Mouse (Mus musculus): ENCODE measurements around the gene Lefty2. TPM values are rescaled to one million over a fixed set of nuclear protein-coding genes. Genes with fewer than 3 reads are reported as not detected.
"Not testable (repeated sequence)": the region's sequence is repeated elsewhere in the genome, so short reads cannot be mapped to it uniquely, and the experiment has no call there.

Gene Lefty2
- polyA plus RNA-seq, 1 experiment from 2014 or later, result not detected

GRCm38 (mm10) chr1:180936610-180937398 is 43.9 kb downstream of the Lefty2 start:
- Histone ChIP-seq H3K27ac (replicated peaks) (peak overlapping the region; percentile 69), H3K4me3 (replicated peaks) (peak overlapping the region; percentile 58), H3K4me2 (peak overlapping the region; percentile 83), H3K4me1 (replicated peaks) (peaks cover 60% of the 10 kb centered on the region), H3K27me3 (peaks cover 37% of the 10 kb centered on the region), H3K9ac (peak overlapping the region; percentile 48)
- peak; percentile 96 for ATAC-seq (ENCODE audit: insufficient read depth)
- not testable (repeated sequence) for H3K36me3 ChIP-seq (replicated peaks); H3K9me3 ChIP-seq (replicated peaks)
- 3% methylated on average over 40 of the region's 41 CpGs for WGBS (ENCODE audit: insufficient replicate concordance)

DNA sequence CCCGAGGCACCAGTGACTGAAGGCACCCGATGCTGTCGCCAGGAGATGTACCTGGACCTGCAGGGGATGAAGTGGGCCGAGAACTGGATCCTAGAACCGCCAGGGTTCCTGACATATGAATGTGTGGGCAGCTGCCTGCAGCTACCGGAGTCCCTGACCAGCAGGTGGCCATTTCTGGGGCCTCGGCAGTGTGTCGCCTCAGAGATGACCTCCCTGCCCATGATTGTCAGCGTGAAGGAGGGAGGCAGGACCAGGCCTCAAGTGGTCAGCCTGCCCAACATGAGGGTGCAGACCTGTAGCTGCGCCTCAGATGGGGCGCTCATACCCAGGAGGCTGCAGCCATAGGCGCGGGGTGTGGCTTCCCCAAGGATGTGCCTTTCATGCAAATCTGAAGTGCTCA is 44.7 kb downstream of the Lefty2 start:
- not testable (repeated sequence) for H3K36me3 ChIP-seq (replicated peaks); ATAC-seq (ENCODE audit: insufficient read depth); H3K9me3 ChIP-seq (replicated peaks)
- H3K4me1 ChIP-seq (replicated peaks), result peaks cover 66% of the 10 kb centered on the region
- 0 out of 2 replicates have a peak overlapping the region, but pooled peaks have one; percentile 48 for H3K9ac ChIP-seq
- H3K4me2 ChIP-seq, result peak overlapping the region; percentile 83
- H3K4me3 ChIP-seq (replicated peaks), result peak overlapping the region; percentile 58
- H3K27me3 ChIP-seq, result peaks cover 37% of the 10 kb centered on the region
- WGBS (ENCODE audit: insufficient replicate concordance), result 64% methylated on average over 13 of the region's 13 CpGs
- peak overlapping the region; percentile 69; the same call in 1 of the 2 replicates for H3K27ac ChIP-seq (replicated peaks)

GRCm38 (mm10) chr1:180938781-180939180 is 45.9 kb downstream of the Lefty2 start:
- not testable (repeated sequence) for H3K9me3 ChIP-seq (replicated peaks); H3K9ac ChIP-seq; H3K4me3 ChIP-seq (replicated peaks); H3K36me3 ChIP-seq (replicated peaks); ATAC-seq (ENCODE audit: insufficient read depth); H3K27ac ChIP-seq (replicated peaks); H3K4me2 ChIP-seq
- 82% methylated on average over 2 of the region's 2 CpGs for WGBS (ENCODE audit: insufficient replicate concordance)
- H3K27me3 ChIP-seq, result peaks cover 27% of the 10 kb centered on the region
- H3K4me1 ChIP-seq (replicated peaks), result peaks cover 75% of the 10 kb centered on the region

GRCm38 (mm10) chr1:180940776-180941460 is 48.0 kb downstream of the Lefty2 start:
- Histone ChIP-seq H3K4me2 (peak overlapping the region; percentile 96), H3K27me3 (peaks cover 6% of the 10 kb centered on the region), H3K27ac (replicated peaks) (no peak overlapping the region), H3K9me3 (replicated peaks) (no peaks in the 10 kb centered on the region), H3K9ac (peak overlapping the region; percentile 91; the same call in 1 of the 2 replicates), H3K36me3 (replicated peaks) (no peaks in the 10 kb centered on the region), H3K4me1 (replicated peaks) (peaks cover 75% of the 10 kb centered on the region), H3K4me3 (replicated peaks) (peak overlapping the region; percentile 92; the same call in 1 of the 2 replicates)
- WGBS (ENCODE audit: insufficient replicate concordance), result 72% methylated on average over 7 of the region's 7 CpGs
- no peak for ATAC-seq (ENCODE audit: insufficient read depth)

DNA sequence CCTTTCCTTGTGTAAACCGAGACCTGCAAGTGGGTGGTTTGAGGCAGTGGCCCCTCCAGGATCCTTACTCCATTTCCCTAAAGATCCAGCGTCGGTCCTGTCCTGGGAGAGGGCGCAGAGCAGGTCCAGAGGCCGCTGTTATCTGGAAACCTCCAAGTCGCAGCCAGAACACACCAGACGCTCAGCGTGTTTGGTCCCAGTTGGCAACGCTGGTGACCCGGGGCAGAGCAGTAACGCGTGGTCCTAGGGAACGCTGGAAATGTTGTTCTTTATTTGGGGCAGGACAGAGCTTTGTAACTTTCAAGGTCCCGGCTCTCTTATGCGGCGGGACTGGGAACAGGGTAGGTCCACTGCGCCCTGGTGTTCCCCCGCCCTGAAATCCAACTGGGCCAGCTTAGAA is 48.8 kb downstream of the Lefty2 start:
- Histone ChIP-seq H3K4me1 (replicated peaks) (peaks cover 75% of the 10 kb centered on the region), H3K36me3 (replicated peaks) (no peaks in the 10 kb centered on the region), H3K4me3 (replicated peaks) (peak overlapping the region; percentile 92), H3K27ac (replicated peaks) (peak overlapping the region; percentile 89), H3K27me3 (no peaks in the 10 kb centered on the region), H3K9ac (peak overlapping the region; percentile 91), H3K9me3 (replicated peaks) (no peaks in the 10 kb centered on the region), H3K4me2 (peak overlapping the region; percentile 96)
- WGBS (ENCODE audit: insufficient replicate concordance), result 6% methylated on average over 18 of the region's 18 CpGs
- peak; percentile 7; the same call in 1 of the 2 replicates for ATAC-seq (ENCODE audit: insufficient read depth)

DNA sequence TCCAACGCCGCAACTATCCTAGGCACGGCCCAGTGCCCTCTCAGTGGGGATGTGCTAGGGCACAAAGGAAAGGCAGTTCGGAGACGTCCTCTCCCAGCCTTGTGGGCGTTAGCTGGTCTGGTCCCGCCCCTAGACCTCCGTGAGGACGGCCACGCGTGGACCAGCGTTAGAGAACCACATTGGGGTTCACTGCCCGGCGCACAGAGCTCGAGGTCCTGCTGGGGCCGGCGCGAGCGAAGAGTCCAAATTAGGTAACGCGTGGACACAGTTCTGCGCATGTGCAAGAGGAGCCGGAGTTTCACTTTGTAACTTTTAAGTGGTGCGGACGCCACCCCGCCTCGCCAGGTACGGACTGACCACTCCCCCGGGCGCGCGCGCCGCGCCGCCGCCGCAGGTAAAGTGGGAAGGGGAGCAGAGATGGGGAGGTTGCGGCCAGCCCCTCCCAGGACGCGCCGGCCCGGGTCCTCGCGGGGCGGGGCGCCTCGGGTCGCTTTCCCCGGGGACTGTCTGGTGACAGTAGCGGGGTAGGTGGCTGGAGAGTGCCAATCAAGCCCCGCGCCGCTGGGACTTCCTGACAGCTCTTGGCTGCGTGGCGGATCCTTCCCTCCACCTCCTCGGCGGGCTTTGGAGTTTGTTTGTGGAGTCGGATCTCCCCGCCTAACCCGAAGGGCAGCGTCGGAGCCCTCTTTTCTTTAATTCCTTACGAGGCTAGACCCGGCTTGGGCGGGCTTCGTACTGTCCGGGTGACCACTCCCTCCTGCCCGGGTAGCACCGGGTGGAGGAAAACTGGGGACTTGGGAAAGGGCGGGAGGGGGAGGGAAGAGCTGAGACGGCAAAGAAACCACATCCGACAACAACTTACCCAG is 49.5 kb downstream of the Lefty2 start, which contains the start of gene Tmem63a:
Gene Tmem63a, plus strand, starts transcription at position 179 of the 866 bp plus-strand sequence.
- Histone ChIP-seq H3K4me2 (peak within 1 kb of the TSS; percentile 96), H3K4me1 (replicated peaks) (peaks cover 72% of the 10 kb centered on the region), H3K36me3 (replicated peaks) (peaks cover 2% of the 10 kb centered on the region; the same call in 1 of the 2 replicates), H3K9me3 (replicated peaks) (no peaks in the 10 kb centered on the region), H3K27me3 (no peaks in the 10 kb centered on the region), H3K9ac (peak within 1 kb of the TSS; percentile 91), H3K4me3 (replicated peaks) (peak within 1 kb of the TSS; percentile 92), H3K27ac (replicated peaks) (peak within 1 kb of the TSS; percentile 89)
- peak; percentile 58 for ATAC-seq (ENCODE audit: insufficient read depth)
- WGBS (ENCODE audit: insufficient replicate concordance), result under 1% methylated on average over 73 of the region's 73 CpGs

DNA sequence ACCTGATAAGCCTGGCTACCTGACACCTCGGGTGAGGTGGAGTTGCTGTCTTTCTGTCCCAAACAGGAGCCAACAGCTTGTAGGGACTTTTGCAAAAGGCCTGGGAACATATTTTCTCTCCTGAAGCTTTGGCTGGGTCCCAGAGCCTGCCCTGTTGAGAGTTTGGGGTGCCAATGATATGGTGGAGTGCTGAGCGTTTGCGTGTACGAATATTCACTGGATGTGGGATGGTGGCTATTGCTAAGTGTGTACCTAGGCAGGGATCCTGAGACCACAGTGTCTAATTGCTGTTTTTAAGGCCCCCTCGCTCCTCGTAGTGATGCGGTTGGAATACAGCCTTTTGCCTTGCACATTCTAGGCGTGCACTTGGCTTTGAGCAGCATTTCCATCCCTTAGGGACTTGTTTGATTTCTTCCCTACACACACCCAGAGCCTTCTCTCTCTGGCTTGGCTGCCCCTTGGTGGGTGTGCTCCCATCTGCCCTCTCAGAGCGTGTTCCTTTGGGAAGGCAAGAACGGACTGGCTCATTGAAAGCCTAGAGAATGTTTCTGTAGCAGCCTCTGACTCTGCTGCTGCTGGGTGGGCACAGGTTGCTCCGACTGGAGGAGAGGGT is 50.2 kb downstream of the Lefty2 start:
- WGBS (ENCODE audit: insufficient replicate concordance), result 56% methylated on average over 11 of the region's 11 CpGs
- peaks cover 65% of the 10 kb centered on the region for H3K4me1 ChIP-seq (replicated peaks)

DNA sequence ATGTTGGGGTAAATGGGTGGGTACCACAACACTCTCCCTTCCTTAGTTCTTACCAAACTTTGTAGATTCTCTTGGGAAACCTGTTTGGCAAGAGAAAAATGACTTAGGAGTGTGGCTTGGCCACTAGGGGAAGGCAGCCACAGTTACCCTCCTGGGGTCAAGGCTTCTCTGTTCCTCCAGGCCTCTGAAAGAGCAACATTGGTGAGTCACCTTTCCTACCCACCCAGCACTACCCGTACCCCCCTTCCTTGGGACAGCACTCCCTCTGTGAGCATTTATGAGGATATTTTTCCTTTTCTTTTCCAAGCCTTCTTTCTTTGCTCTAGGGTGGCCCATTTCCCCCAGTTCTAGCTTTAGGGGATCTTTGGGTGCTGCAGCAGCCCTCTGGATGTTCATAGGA is 51.0 kb downstream of the Lefty2 start:
- peak overlapping the region; percentile 89 for H3K27ac ChIP-seq (replicated peaks)
- no peaks in the 10 kb centered on the region for H3K9me3 ChIP-seq (replicated peaks)
- peak overlapping the region; percentile 96 for H3K4me2 ChIP-seq
- H3K9ac ChIP-seq, result 0 out of 2 replicates have a peak overlapping the region, but pooled peaks have one; percentile 91
- no peaks in the 10 kb centered on the region for H3K27me3 ChIP-seq
- no peak for ATAC-seq (ENCODE audit: insufficient read depth)
- H3K4me1 ChIP-seq (replicated peaks), result peaks cover 70% of the 10 kb centered on the region
- H3K4me3 ChIP-seq (replicated peaks), result peak overlapping the region; percentile 92; the same call in 1 of the 2 replicates
- WGBS (ENCODE audit: insufficient replicate concordance), result 43% methylated on average over 1 of the region's 1 CpGs
- peaks cover 17% of the 10 kb centered on the region for H3K36me3 ChIP-seq (replicated peaks)

More for the DNA sequence above, 50.2 kb downstream of the Lefty2 start:
- H3K27me3 ChIP-seq, result no peaks in the 10 kb centered on the region
- no peak for ATAC-seq (ENCODE audit: insufficient read depth)
- peaks cover 9% of the 10 kb centered on the region; the same call in 1 of the 2 replicates for H3K36me3 ChIP-seq (replicated peaks)
- peak overlapping the region; percentile 89 for H3K27ac ChIP-seq (replicated peaks)
- H3K9me3 ChIP-seq (replicated peaks), result no peaks in the 10 kb centered on the region
- peak overlapping the region; percentile 96 for H3K4me2 ChIP-seq
- H3K9ac ChIP-seq, result peak overlapping the region; percentile 91
- peak overlapping the region; percentile 92 for H3K4me3 ChIP-seq (replicated peaks)

DNA sequence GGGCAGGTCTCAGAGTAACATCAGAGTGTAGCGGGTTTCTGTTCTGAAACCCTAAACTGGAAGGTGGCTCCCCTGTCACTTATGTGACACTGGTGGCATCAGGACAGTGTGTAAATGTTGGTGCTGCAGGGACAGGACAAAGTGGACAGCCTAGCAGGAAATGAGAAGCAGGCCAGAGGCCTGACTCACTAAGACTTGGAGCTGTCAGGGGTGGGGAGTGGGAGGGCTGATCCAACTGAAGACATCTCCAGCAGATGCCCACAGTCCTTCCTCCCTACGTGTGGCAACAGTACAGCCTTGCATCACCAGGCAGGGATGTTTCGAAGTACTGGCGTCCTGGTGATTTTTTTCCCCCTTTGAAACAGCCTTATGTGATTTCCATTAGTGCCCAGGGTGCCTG is 51.6 kb downstream of the Lefty2 start:
- 65% methylated on average over 4 of the region's 4 CpGs for WGBS (ENCODE audit: insufficient replicate concordance)
- Histone ChIP-seq H3K9ac (no peak overlapping the region), H3K4me1 (replicated peaks) (peaks cover 70% of the 10 kb centered on the region), H3K27ac (replicated peaks) (peak overlapping the region; percentile 89), H3K9me3 (replicated peaks) (no peaks in the 10 kb centered on the region), H3K4me2 (peak overlapping the region; percentile 96), H3K36me3 (replicated peaks) (peaks cover 23% of the 10 kb centered on the region), H3K27me3 (no peaks in the 10 kb centered on the region), H3K4me3 (replicated peaks) (no peak overlapping the region)
- no peak for ATAC-seq (ENCODE audit: insufficient read depth)

All from liver, embryonic 15.5 days (tissue).